Mouse (Mus musculus) CH12F3 (cell line): ENCODE measurements around the gene Hspa12a.

Source experiments
- in situ Hi-C: fragments of 300-500 bp; cut with MboI; formaldehyde crosslinking; loops from 2 replicates; pipeline ENCODE4 v1.14.3; 2020; ENCODE audit warnings: low sequenced_read_pairs

Hspa12a gene

DNA sequence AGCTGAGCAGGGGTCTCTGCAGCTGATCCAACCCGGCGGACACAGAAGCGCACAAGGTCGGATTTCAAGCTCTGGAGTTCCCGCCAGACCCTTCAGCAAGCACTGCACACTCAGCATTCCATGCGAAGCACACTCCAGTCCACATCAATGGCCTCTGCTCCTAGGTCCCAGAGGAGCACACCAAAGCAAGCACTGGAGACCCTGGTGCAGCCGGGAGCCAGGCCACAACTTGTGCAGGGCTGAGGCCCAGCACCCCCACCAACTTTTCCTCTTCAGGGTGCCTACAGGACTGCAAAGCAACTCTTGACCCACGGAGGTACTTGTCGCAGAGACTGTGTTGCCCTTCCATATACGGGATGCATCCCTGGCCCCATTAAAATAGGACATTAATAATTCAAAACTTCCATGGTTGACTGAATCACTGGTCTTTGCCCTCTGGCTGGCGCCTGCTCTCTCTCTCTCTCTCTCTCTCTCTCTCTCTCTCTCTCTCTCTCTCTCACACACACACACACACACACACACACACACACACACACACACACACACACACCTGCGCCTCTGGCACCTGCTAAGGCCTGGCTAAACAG lies 82.2 kb downstream of the Hspa12a start:
- in situ Hi-C loops = no loop called here

DNA sequence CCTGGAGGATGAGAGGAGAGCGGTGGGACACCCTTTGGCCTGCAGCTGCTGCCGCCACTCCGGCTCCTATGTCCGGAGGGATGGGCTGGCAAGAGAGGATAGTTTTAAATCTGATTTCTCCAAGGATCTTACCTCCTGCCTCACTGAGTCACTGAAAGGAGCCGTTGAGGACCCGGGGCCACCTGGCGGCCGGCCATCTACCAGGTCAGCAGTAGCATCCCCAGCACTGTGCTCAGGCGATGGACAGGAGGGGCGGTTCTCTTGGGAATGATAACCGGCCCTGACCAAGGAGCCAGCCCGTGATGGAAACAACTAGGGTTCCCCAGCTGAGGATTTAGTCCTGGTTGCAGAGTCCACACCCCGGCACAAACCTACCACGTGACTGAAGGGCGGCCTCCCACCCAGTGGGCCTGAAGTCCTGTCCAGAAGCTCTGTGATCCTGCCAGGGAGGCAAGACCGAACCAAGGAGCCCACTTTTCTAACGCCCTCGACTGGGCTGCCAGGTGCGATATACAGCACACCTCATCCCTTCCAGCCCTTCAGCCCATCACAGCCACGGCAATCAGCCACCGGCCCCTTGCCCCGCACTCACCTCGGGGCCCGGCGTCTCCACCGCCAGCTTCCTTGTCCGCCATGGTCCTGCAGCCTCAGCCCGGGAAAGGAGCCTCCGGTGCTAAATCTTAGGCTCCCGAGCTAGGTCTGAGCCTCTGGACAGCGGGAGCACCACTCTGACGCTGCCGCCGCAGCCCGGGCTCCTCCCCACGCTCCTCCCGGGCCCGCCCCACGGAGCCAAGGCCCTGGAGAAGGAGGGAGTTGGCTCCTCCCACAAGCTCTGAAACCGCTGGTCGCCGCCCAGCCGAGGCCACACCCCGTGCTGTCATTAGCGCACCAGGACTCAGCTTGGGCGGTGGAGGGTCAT lies 82.9 kb downstream of the Hspa12a start:
- in situ Hi-C loops = no loop called here

DNA sequence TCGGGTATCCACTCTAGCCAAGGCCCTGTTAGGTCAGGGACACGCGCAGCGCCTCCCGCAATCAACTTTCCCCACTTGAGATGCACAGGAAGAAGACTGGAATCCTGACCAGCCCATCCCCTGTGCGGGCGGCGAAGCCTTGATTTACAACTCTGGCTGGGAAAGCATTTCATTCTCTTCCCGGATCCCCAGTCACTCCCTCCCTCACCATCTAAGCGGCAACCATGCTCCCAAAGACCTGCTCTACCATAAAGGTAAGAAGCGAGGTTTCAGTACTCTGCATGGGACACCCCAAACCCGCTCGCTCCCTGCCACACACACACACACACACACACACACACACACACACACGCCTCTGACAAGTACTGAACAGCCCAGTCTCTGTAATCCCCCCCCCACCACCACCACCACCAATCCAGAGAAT lies 83.6 kb downstream of the Hspa12a start:
- in situ Hi-C loops = no loop called here

DNA sequence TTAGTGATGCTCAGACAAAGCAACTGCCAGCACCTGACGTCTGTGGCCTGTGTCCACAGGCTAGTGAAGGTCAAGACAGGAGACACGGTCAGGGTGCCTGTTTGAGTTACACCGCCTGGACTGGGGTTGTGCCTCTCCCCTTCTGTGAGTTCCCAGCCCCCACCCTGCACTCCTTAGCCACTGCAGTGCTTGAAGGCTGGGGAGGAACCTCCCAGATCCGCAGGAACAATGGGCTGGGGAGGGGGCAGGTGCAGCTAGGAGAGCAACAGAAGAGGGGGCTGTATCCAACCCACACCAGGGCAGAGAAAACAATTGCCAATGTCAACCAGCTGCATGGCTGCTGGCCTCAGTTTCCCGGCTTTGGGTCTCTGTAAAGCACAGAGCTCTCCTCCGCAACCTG lies 84.1 kb downstream of the Hspa12a start:
- in situ Hi-C loops = no loop called here

DNA sequence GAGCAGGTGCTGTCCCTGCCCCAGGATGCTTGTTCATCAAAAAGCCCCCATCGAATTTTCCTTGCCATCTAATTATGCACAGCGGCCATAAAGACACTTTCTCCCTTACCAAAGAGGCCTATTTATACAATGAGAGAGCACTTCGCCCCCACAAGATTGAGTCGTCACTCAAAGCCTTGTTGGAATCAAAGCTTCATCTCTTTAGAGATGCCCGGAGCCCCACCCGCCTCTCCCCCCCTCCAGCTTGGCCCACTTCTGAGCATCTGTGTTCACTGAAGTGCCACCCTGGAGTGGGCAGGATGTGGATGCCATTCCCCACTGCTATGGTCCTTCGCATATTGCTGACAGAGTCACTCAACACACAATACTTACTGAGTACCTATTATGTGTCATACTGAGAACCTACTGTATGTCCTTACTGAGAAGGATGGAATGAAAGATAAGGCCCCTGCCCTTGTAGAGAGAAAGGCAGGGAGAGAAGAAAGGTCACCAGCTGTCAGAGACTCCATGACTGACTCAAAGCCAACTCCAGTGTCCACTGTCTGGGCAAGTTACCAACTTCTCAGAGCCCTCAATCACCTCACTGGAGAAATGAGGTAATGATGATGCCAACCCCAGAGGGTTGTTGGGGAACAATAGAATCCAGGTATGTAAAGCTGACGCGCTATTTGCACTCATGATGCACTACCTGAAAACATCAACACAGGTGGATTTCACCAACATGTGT lies 87.2 kb downstream of the Hspa12a start:
- in situ Hi-C loops = no loop called here

DNA sequence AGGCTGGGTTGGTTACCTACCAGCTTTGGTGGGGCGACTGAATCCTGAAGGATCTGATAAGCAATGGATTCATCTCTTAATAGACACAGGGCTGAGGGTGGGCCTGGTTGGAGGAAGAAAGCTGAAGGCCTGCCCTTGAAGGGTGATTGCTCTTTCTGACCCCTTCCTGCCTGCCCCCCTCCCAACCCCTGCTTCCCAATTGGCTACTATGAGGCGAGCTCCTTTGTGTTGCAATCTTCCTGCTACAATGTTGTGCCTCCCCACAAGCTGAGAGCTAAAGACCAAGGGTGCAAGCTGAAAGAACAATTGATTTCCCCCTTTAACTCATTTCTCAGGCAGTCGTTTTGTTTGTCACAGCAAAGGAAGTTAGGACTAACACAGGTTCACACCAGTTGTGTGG lies 88.6 kb downstream of the Hspa12a start:
- in situ Hi-C loops = no loop called here

DNA sequence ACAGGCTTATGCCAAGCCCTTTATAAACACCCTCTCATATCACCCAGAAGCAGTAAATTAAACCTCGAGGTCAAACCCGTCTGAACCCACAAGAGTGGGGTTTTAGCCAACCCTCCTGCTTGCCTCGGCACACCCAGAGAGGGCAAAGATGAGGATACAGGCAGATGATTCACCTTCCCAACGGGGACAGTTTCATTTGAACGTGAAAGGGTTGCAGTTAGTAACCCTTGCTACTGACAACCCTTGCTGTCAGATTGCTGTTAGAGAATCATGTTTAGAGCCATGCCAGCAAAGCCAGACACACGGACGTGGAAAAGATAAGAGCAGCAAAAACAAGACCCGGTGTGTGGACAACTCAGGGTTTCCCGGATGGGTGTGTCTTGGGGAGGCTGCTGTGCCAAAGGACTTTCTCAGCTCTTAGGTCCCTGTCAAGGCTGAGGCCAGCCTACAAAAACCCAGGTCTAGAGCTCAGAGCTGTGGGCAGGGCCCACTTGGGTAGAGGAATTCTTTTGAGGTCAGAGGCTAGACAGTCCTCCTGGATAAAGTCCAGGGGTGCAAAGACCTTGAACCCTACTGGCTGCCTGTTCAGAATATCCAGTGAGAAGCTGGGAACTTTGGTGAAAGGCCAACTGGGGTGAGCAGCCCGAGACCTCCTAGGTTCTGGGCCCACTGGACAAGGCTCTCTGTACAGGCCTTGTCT lies 90.3 kb downstream of the Hspa12a start:
- in situ Hi-C loops = no loop called here

DNA sequence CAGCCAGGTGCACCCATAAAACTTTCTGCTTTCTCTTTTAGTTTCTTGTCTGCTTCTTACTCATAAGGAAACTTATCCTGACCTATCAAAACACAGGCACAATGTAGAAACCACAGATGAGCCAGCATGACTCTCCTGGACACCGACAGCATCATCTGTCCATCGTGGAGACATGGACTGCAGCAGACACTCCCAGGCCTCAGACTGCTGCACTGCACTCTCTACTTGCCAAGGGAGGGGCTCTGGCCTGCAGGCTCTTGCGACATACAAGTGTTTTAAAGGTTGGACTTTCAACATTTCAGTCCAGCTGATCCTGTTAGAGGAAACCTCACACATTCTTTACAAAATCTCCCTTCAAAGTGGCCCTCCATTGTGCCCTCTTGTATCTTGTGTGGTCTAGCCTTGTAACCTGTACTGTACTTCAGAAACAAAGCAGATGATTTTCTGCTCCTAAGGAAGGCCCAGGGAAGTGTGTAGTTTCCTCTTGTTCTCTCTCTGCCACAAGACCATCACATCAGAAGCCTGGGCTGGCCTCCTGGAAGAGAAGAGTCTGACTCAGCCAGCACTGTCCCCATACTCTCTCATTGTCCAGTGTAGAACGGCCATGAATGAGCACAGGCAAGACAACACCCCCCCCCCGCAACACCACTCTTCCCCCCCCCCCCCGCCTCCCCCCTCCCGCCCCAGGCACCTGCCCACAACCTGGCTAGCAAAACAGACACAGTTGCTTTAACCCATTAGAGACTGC lies 92.6 kb downstream of the Hspa12a start:
- in situ Hi-C loops = no loop called here

DNA sequence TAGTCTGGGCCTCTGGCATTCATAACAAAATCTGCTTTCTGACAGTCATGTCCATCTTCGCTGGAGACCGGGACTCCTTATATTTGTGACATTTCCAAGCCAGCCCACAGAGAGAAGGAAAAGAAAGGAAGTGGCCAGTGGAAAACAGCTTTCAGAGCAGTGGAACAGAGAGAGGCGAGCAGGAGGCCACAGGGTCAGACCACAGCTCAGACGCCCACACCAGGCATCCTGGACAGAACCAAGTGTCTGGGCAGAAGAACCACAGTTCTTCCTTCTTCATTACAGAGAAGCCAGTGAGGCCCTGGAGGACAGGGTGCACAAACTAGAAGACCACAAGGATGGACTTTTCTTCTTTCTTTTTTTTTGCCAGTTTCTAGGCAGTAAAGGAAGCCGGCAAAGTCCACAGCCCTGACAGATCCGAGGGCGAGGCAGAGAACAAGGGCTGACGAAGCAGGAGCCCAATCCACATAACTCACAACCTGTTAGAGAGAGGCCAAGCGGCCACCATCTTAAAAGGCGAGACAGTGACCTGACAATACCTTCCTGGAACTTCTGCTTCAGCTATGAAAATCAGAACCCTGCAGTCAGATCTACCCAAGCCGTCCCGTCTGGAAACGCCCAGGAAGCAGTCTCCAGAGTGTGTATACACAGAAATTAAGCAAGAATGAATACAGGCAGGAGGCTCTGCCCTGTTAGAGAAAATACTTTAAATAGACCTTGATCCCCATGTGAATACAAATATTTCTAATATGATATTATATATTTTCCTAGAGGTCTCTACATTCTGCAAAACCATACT lies 93.9 kb downstream of the Hspa12a start:
- in situ Hi-C loops = no loop called here

DNA sequence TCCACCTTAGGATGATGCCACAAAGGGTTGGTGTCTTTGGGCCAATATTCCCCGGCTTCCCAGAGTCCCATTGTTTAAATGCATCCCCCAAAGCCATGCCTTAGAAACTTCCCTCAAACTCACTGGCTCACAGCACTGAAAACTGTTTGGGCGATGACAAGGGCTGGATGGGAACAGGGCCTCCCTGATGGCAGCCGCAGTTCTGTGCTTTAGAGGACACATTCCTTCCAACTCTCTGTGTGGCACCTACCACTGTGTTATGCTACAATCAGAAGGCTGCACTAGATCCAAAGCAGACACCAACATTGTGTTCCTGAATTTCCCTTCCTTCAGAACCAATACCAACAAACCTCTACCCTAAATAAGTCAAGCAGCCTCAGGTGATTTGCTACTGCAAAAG lies 99.8 kb downstream of the Hspa12a start:
- in situ Hi-C loops = no loop called here

DNA sequence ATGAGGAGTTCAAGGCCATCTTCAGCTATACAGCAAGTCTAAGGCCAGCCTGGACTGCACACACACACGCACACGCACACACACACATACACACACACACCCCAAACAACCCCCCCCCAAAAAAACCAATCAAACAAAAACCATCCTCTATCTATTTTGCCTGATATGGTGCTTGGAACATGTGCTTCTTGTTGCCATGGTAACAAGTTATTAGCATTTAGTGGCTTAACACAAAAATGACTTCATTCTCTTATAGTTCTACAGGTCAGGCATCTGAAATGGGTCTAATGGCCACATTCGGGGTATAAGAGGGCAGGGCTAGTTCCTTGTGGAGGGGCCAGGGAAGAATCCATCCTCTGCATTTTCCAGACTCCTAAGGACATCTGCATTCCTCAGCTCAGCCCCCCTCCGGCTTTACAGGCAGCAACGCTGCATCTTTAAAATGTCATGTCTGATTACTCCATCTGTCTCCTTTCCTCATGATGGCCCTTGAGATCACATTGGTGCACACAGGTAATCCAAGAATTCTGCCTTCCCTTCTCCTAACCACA lies 102.7 kb downstream of the Hspa12a start:
- in situ Hi-C loops = no loop called here

DNA sequence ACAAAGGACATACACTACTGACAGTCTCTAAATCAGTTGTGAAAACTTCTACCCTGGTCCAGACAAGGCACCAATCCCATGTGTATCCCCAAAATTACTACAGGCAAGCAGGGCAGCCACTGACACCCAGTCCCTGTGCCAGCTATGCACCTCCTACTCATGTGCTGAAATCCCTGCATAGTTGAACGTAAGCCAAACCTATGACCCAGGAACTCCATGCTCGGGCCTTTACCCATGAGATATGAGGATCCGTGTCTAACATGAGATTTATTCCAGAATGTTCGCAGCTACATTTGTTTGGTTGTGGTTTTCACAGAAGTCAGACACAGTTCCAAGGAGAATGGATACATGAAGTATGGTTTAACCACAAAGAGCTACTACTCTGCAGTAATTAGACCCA lies 103.6 kb downstream of the Hspa12a start:
- in situ Hi-C loops = no loop called here

DNA sequence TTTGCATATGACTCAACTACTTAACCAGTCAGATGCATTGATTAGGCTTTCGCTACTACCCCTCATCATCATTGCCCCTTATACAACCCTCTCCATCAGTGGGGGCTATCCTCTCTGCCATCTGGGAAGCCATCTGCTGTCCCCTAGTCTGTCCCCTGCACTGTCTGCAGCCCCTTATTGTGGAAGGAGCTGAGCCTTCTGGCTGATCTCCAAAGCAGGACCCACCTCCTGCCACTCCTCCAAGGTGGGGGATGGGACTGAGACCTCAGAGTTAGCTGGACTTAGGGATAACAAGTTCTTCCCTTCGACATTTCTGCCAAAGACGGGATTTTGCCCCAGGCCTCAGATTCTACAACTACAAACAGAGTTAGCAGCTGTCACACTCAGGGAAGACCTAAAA lies 104.1 kb downstream of the Hspa12a start:
- in situ Hi-C loops = no loop called here

DNA sequence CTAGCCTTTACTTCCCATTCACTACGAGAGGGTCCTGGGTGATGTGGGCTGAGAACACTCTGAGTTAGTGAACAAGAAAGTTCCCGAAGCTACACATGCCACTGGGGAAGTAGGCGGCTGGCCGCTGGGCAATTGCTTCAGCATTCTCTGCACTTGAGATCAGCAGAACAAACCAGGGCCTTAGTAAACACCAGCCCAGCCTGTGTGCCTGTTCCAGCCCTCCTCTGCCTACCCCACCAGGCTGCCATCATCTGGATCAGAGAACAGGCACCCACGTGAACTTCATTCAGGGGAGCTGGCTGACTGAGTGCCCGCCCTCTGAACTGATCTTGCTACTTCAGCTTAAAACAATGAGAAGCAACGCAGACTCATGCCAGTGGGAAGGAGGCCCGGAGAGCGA lies 104.7 kb downstream of the Hspa12a start:
- in situ Hi-C loops = no loop called here

DNA sequence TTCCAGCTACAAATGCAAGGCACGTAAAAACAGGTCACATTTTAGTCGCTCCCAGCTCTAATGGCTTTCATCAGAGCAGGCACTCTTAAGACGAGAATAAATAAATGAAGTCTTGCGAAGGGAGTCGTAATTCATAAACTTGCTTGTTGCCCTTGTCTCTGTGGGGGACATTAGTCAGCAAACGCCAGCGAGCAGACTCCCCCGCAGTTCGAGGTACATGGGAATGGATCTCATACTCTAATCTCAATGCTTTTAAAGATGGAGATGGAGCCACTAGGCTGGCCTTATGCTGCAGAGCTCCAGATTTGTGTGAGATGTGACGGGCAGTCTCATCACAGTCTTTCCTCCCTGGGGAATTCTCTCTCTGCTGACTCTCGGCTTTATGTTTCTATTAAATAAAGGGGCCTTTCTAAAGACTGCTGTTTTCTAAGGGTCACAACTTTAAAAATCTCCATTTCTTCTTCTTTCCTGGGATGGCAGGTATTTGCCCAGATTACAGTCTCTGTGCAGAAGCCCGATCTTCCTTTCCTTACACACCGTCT lies 109.7 kb downstream of the Hspa12a start:
- in situ Hi-C loops = no loop called here

DNA sequence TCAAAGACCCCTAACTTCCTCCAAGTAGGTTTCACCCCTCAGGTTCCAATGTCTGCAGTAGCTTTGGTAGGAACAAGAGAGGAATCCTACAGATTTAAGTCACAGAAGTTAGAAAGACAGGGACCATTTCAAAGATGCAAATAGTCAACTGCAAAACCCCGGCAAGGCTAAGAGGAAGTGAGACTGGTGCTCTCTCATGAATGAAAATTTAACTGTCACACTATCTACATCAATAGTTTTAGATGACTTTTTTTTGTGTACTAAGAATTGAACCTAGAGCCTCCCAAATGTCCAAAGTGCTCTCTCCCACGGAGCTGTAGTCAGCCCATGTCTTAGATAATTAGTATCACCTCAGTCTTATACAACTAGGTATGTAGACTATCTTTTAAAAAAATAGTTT lies 110.5 kb downstream of the Hspa12a start:
- in situ Hi-C loops = no loop called here

DNA sequence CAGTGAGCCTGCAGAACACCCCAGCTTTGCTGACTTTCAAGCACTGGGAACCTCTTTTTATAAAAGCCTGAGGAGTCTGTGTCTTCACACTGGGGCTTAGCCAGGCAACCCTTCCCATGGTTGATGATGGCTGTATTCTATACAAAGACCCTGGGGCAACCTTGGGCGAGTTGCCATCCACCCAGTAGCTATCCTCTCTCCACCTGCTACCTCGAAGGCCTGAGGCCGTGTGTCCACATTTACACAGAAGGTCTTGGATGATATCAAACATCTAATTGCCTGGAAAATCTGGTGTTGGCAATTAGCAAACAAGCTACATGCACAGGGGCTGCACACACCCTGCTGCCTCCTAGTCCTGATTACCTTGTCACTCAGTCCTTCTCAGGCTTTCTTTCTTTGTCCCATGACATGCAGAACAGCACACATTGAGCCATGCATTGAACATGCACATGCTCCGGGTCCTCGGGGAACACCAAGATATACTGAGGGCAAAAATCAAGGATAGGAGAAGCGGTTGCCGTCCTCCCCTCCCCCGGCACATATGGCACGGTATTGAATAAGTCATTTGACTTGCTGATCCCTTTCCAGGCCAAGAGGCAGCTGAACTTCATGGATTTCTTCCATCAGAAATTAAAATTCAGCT lies 112.1 kb downstream of the Hspa12a start:
- in situ Hi-C loops = no loop called here

DNA sequence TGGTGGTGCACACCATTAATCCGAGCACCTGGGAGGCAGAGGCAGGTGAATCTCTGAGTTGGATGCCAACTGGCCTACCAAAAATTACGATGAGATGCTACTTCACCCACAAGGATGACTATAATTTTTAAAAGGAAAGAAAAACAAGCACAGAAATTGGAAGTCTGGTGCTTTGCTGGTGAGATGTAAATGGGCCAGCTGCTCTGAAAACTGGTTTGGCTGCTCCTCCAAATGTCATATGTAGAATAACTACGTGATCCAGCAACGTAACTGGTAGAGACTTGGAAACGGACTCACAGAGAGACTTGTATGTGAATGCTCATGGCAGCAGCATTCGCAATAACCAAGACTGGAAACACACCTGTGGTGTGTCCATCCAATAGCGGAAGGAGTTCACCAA lies 113.3 kb downstream of the Hspa12a start:
- in situ Hi-C loops = no loop called here

DNA sequence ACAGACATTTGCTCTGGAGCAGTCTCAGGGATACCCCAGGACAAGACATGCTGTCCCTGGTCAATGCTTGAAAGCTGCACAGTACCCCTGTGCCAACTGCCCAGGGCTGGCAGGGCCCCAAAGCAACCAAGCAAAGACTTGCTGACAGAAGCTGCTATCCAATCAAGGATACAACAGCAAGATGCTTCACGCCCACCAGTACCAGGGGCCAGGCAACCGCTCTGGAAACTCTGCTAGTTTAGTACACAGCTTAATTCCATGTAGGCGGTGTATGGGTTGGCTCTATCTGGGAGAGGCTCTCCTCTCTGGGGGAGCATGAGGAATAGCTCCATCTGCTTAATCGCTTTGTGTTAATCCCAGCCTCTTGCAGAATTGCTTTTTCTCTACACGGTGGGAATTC lies 113.9 kb downstream of the Hspa12a start:
- in situ Hi-C loops = no loop called here
